Comparison of ENCODE assay signal across 8 mouse cellular contexts in the genomic region with DNA sequence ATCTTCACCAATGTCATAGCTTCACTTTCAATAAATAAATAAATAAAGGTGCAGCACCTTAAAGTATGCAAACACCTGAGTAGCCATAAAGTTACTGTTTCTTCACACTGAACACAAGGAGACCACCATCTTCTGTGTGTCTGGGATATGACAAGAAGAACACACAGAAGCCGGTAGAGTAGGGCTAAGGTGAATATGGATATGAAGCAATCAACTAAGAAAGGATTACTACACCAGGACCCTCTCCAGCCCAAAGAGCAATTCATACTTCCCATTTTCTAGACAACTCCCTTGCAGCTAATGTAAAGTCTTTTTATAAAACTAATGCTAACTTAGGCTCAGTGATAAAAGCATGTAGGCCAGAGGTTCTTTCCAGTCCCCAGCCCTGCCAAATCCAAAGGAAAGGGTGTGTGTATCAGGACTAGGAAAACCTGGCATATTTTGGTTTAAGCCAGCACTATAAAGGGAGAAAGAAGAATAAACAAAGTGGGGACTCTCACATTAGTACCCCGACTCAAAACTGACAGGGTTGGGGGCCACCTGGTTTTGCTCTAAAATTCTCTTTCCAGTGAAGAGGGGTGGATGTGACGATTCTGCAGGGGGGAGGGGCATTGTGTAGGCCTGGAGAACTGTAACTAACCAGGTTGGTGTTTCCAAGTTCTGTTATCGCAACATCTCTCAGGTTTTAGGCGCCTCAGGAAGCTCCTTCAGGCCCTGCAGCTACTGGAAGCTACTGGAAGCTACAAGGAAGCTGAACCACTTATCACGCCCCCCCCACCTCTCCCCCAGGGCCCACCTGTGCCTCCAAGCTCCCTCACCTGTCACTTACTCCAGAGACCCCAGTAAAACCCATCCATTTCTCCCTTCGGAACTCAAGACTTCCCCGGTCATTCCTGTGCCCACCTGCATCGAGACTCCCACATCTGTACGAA. TPM values are rescaled to one million over a fixed set of nuclear protein-coding genes. Genes with fewer than 3 reads are reported as not detected.
DNase-seq lines count a peak whose midpoint lies in the region; ATAC-seq lines count a peak whose summit lies in the region.

No protein-coding gene starts in this region.

- intact Hi-C loops in left cerebral cortex, postnatal 4 days (cut with DNase I): no loop called here

- 41% methylated on average over 10 of the region's 10 CpGs for WGBS in embryonic facial prominence, embryonic 14.5 days
- 61% methylated on average over 10 of the region's 10 CpGs for WGBS in hindbrain, embryonic 10.5 days
- WGBS in liver, embryonic 11.5 days: 27% methylated on average over 10 of the region's 10 CpGs

- H3K9me3 ChIP-seq in embryonic facial prominence, embryonic 14.5 days (ENCODE audit: control insufficient read depth, low read length): no peaks in the 10 kb centered on the region
- H3K9me3 ChIP-seq in hindbrain, embryonic 10.5 days: no peaks in the 10 kb centered on the region
- no peaks in the 10 kb centered on the region for H3K9me3 ChIP-seq in liver, embryonic 11.5 days (ENCODE audit: control insufficient read depth, low read length)

- DNase-seq in left cerebral cortex, postnatal 4 days: peak; percentile 8
- no peak for DNase-seq in left cerebral cortex, adult 11 months (ENCODE audit: low spot score)
- DNase-seq in embryonic facial prominence, embryonic 14.5 days (ENCODE audit: low spot score): no peak
- DNase-seq in hindbrain, embryonic 10.5 days (ENCODE audit: low spot score): no peak
- DNase-seq in liver, embryonic 11.5 days (ENCODE audit: low spot score): no peak
- no peak for DNase-seq in urinary bladder, postnatal 36 days (ENCODE audit: low spot score in 2 of 2)

- H3K4me3 ChIP-seq in embryonic facial prominence, embryonic 14.5 days (ENCODE audit: low read depth, low read length): peak overlapping the region; percentile 89
- H3K4me3 ChIP-seq in hindbrain, embryonic 10.5 days: peak overlapping the region; percentile 80
- peak overlapping the region; percentile 84 for H3K4me3 ChIP-seq in liver, embryonic 11.5 days (ENCODE audit: low read depth, low read length)

- no peak for ATAC-seq in embryonic facial prominence, embryonic 14.5 days (ENCODE audit: low read depth)
- no peak for ATAC-seq in liver, embryonic 11.5 days (replicated peaks; ENCODE audit: low FRiP score)
- ATAC-seq in monocyte, adult 5-6 weeks (replicated peaks; ENCODE audit: insufficient number of reproducible peaks, low FRiP score, low TSS enrichment, poor library complexity, severe bottlenecking): 0 out of 2 replicates have a peak, but pooled peaks have one; percentile 24
- no peak for ATAC-seq in inflammation-experienced regulatory T-cells, adult 6 months

- peaks cover 18% of the 10 kb centered on the region; the same call in 1 of the 2 replicates for H3K36me3 ChIP-seq in embryonic facial prominence, embryonic 14.5 days (ENCODE audit: control insufficient read depth, insufficient read depth, low read length)
- H3K36me3 ChIP-seq in hindbrain, embryonic 10.5 days: peaks cover 22% of the 10 kb centered on the region
- H3K36me3 ChIP-seq in liver, embryonic 11.5 days (ENCODE audit: control insufficient read depth, insufficient read depth, low read length): peaks cover 7% of the 10 kb centered on the region

- 0 out of 2 replicates have a peak overlapping the region, but pooled peaks have one; percentile 87 for H3K27ac ChIP-seq in embryonic facial prominence, embryonic 14.5 days (replicated peaks; ENCODE audit: low read depth, low read length)
- peak overlapping the region; percentile 91 for H3K27ac ChIP-seq in hindbrain, embryonic 10.5 days
- peak overlapping the region; percentile 85 for H3K27ac ChIP-seq in liver, embryonic 11.5 days (ENCODE audit: low read depth, low read length)

- no peaks in the 10 kb centered on the region for H3K27me3 ChIP-seq in embryonic facial prominence, embryonic 14.5 days (replicated peaks; ENCODE audit: control insufficient read depth, insufficient read depth, low read length)
- no peaks in the 10 kb centered on the region for H3K27me3 ChIP-seq in hindbrain, embryonic 10.5 days (ENCODE audit: insufficient read depth, poor library complexity, severe bottlenecking)
- no peaks in the 10 kb centered on the region for H3K27me3 ChIP-seq in liver, embryonic 11.5 days (replicated peaks; ENCODE audit: control insufficient read depth, insufficient read depth, low read length)

- H3K4me1 ChIP-seq in embryonic facial prominence, embryonic 14.5 days (ENCODE audit: control insufficient read depth, insufficient read depth, low read length): peaks cover 14% of the 10 kb centered on the region; the same call in 1 of the 2 replicates
- H3K4me1 ChIP-seq in hindbrain, embryonic 10.5 days (replicated peaks): peaks cover 19% of the 10 kb centered on the region
- H3K4me1 ChIP-seq in liver, embryonic 11.5 days (replicated peaks; ENCODE audit: control insufficient read depth, insufficient read depth, low read length): peaks cover 12% of the 10 kb centered on the region

- peak overlapping the region; percentile 84 for H3K9ac ChIP-seq in embryonic facial prominence, embryonic 14.5 days (ENCODE audit: low read depth, low read length)
- H3K9ac ChIP-seq in liver, embryonic 11.5 days (ENCODE audit: low read depth, low read length): peak overlapping the region; percentile 76

- H3K4me2 ChIP-seq in embryonic facial prominence, embryonic 14.5 days (ENCODE audit: low read depth, low read length): peak overlapping the region; percentile 73
- peak overlapping the region; percentile 88 for H3K4me2 ChIP-seq in liver, embryonic 11.5 days

RNA-seq across cellular contexts. Expression of a gene that starts 1.2 kb away (rescaled TPM):
- 100 to 1,000 TPM; 200 to 212 TPM for total RNA-seq in left cerebral cortex, postnatal 4 days (2021)
- polyA plus RNA-seq in embryonic facial prominence, embryonic 14.5 days (2014; fragmentation: Nextera tagmentation; extraction: Ambion mirVana): 63.5 and 63.8 TPM in 2 replicates
- polyA plus RNA-seq in hindbrain, embryonic 10.5 days (2016; fragmentation: Nextera tagmentation; extraction: Ambion mirVana): 63.6 and 65.8 TPM in 2 replicates
- 43.6 and 48.2 TPM in 2 replicates for polyA plus RNA-seq in liver, embryonic 11.5 days (2014; fragmentation: Nextera tagmentation; extraction: Ambion mirVana)
- 65.5 to 91.9 TPM (median 76.3 TPM) in 3 replicates for total RNA-seq in monocyte, adult 5-6 weeks (2017)
- 10 to 100 TPM; 20.5 to 39.1 (median 35.7) TPM for polyA plus RNA-seq in inflammation-experienced regulatory T-cells, adult 6 months (2017; shearing (Covaris generic))
